Comparison of ENCODE assay signal across 21 mouse cellular contexts in genomic region chr4:107341354-107341753, GRCm38 (mm10). TPM values are rescaled to one million over a fixed set of nuclear protein-coding genes. Genes with fewer than 3 reads are reported as not detected.
A peak's percentile ranks its signal among the peaks of the same experiment; 100 is the strongest.
DNase-seq lines count a peak whose midpoint lies in the region; ATAC-seq and TF ChIP-seq lines count a peak whose summit lies in the region.
"Had no signal": no experiment of that assay in that cellular context is flagged by ENCODE, and none has a peak within 500 bp of the region (broad histone marks: within the 10 kb centered on the region; RNA-seq: fewer than 3 reads in every experiment).

No protein-coding gene starts in this region.

- H3K27ac ChIP-seq in forebrain, embryonic 12.5 days = no peak overlapping the region
- no peak overlapping the region for H3K27ac ChIP-seq in forebrain, embryonic 16.5 days (ENCODE audit: low read length)
- no peak overlapping the region; the same call in 1 of the 2 replicates for H3K27ac ChIP-seq in lung, embryonic 16.5 days (ENCODE audit: low read length)
- peak overlapping the region; percentile 58 for H3K27ac ChIP-seq in limb, embryonic 13.5 days
- H3K27ac ChIP-seq: heart, embryonic 10.5 days; kidney, postnatal 0 days; liver, embryonic 13.5 days; stomach, embryonic 15.5 days had no signal

- TF ChIP-seq POLR2A in brain, embryonic 14.5 days (IDR thresholded peaks at IDR 0.05; ENCODE audit: borderline replicate concordance, extremely low read depth, insufficient read depth, insufficient read length, poor library complexity, severe bottlenecking) = no peak

- no peaks in the 10 kb centered on the region for H3K9me3 ChIP-seq in forebrain, embryonic 12.5 days
- H3K9me3 ChIP-seq in forebrain, embryonic 16.5 days (ENCODE audit: control insufficient read depth, low read length) = no peaks in the 10 kb centered on the region
- no peaks in the 10 kb centered on the region for H3K9me3 ChIP-seq in lung, embryonic 16.5 days (ENCODE audit: control insufficient read depth, low read length)
- no peaks in the 10 kb centered on the region for H3K9me3 ChIP-seq in limb, embryonic 13.5 days
- H3K9me3 ChIP-seq: heart, embryonic 10.5 days; liver, embryonic 13.5 days; megakaryocyte, embryonic 14.5 days; stomach, embryonic 15.5 days had no signal

- DNase-seq in lung, adult 18-20 months = no peak
- peak; percentile 60 for DNase-seq in brain, embryonic 14.5 days (ENCODE audit: low read depth)
- DNase-seq in heart, adult 8-10 months (ENCODE audit: low spot score) = no peak
- no peak for DNase-seq in cerebellum, adult 11-12 months
- DNase-seq: cerebellum, adult 18-20 months; gastrocnemius, postnatal 14 days; heart, postnatal 14 days; liver, embryonic 13.5 days; spleen, adult 18-20 months had no signal

- H3K27me3 ChIP-seq in forebrain, embryonic 12.5 days = no peaks in the 10 kb centered on the region
- no peaks in the 10 kb centered on the region for H3K27me3 ChIP-seq in forebrain, embryonic 16.5 days (replicated peaks; ENCODE audit: control insufficient read depth, insufficient read depth, low read length)
- H3K27me3 ChIP-seq in lung, embryonic 16.5 days (ENCODE audit: control insufficient read depth, insufficient read depth, low read depth, low read length) = no peaks in the 10 kb centered on the region
- no peaks in the 10 kb centered on the region for H3K27me3 ChIP-seq in limb, embryonic 13.5 days
- H3K27me3 ChIP-seq: liver, embryonic 13.5 days; megakaryocyte, embryonic 14.5 days; stomach, embryonic 15.5 days had no signal

- 37% methylated on average over 5 of the region's 5 CpGs for WGBS in forebrain, embryonic 12.5 days
- WGBS in forebrain, embryonic 16.5 days = 20% methylated on average over 5 of the region's 5 CpGs
- WGBS in lung, embryonic 16.5 days = 40% methylated on average over 5 of the region's 5 CpGs
- WGBS in limb, embryonic 13.5 days = 39% methylated on average over 5 of the region's 5 CpGs

- H3K9ac ChIP-seq in forebrain, embryonic 12.5 days = 0 out of 2 replicates have a peak overlapping the region, but pooled peaks have one; percentile 5
- H3K9ac ChIP-seq in forebrain, embryonic 16.5 days (replicated peaks; ENCODE audit: low read depth, low read length) = no peak overlapping the region
- H3K9ac ChIP-seq in lung, embryonic 16.5 days (ENCODE audit: low read length) = no peak overlapping the region
- no peak overlapping the region for H3K9ac ChIP-seq in limb, embryonic 13.5 days
- H3K9ac ChIP-seq: liver, embryonic 13.5 days; stomach, embryonic 15.5 days had no signal

- no peak for TF ChIP-seq CTCF in brain, embryonic 14.5 days (IDR thresholded peaks at IDR 0.05; ENCODE audit: borderline replicate concordance, extremely low read depth, insufficient read depth, insufficient read length)

- H3K4me2 ChIP-seq in forebrain, embryonic 12.5 days = no peak overlapping the region
- no peak overlapping the region for H3K4me2 ChIP-seq in forebrain, embryonic 16.5 days (ENCODE audit: low read length)
- H3K4me2 ChIP-seq in lung, embryonic 16.5 days (ENCODE audit: low read depth, low read length) = no peak overlapping the region
- peak overlapping the region; percentile 31 for H3K4me2 ChIP-seq in limb, embryonic 13.5 days (replicated peaks)
- H3K4me2 ChIP-seq: liver, embryonic 13.5 days; stomach, embryonic 15.5 days had no signal

- ATAC-seq in forebrain, embryonic 12.5 days (ENCODE audit: low FRiP score) = no peak
- ATAC-seq in forebrain, embryonic 16.5 days = no peak
- ATAC-seq in lung, embryonic 16.5 days (ENCODE audit: low read depth) = peak; percentile 62; the same call in 1 of the 2 replicates
- no peak for ATAC-seq in limb, embryonic 13.5 days (ENCODE audit: low FRiP score, low read depth)
- ATAC-seq: intestine, embryonic 16.5 days had no signal

- peaks cover 8% of the 10 kb centered on the region for H3K4me1 ChIP-seq in forebrain, embryonic 12.5 days
- no peaks in the 10 kb centered on the region for H3K4me1 ChIP-seq in forebrain, embryonic 16.5 days (replicated peaks; ENCODE audit: control insufficient read depth, insufficient read depth, low read length)
- H3K4me1 ChIP-seq in lung, embryonic 16.5 days (replicated peaks; ENCODE audit: control insufficient read depth, insufficient read depth, low read length) = no peaks in the 10 kb centered on the region
- peaks cover 18% of the 10 kb centered on the region for H3K4me1 ChIP-seq in limb, embryonic 13.5 days
- H3K4me1 ChIP-seq: heart, embryonic 10.5 days; liver, embryonic 13.5 days; stomach, embryonic 15.5 days had no signal

- peaks cover 12% of the 10 kb centered on the region for H3K36me3 ChIP-seq in forebrain, embryonic 12.5 days (replicated peaks)
- H3K36me3 ChIP-seq in forebrain, embryonic 16.5 days (ENCODE audit: control insufficient read depth, insufficient read depth) = 0 out of 2 replicates have a peak, but pooled peaks cover 2% of the 10 kb centered on the region
- peaks cover 2% of the 10 kb centered on the region; the same call in 1 of the 2 replicates for H3K36me3 ChIP-seq in lung, embryonic 16.5 days (ENCODE audit: control insufficient read depth, insufficient read depth, low read length)
- peaks cover 31% of the 10 kb centered on the region for H3K36me3 ChIP-seq in limb, embryonic 13.5 days

- H3K4me3 ChIP-seq in forebrain, embryonic 12.5 days (replicated peaks) = no peak overlapping the region
- no peak overlapping the region for H3K4me3 ChIP-seq in forebrain, embryonic 16.5 days (replicated peaks; ENCODE audit: low read length)
- H3K4me3 ChIP-seq in lung, embryonic 16.5 days (ENCODE audit: low read length) = no peak overlapping the region
- no peak overlapping the region for H3K4me3 ChIP-seq in limb, embryonic 13.5 days
- H3K4me3 ChIP-seq: erythroblast, embryonic 14.5 days; heart, embryonic 10.5 days; liver, embryonic 13.5 days; megakaryocyte, embryonic 14.5 days; stomach, embryonic 15.5 days had no signal

RNA-seq across cellular contexts. Expression of gene Ndc1, which starts 26.2 kb away (rescaled TPM):
- 38.8 and 39.9 TPM in 2 replicates for polyA plus RNA-seq in forebrain, embryonic 12.5 days (2016; fragmentation: Nextera tagmentation; extraction: Ambion mirVana)
- 19.9 and 21.9 TPM in 2 replicates for polyA plus RNA-seq in forebrain, embryonic 16.5 days (2015; fragmentation: Nextera tagmentation; extraction: Ambion mirVana)
- 31.2 and 34.8 TPM in 2 replicates for polyA plus RNA-seq in lung, embryonic 16.5 days (2015; fragmentation: Nextera tagmentation; extraction: Ambion mirVana)
- 20.2 and 24.9 TPM in 2 replicates for polyA plus RNA-seq in brain, embryonic 14.5 days (2012; rRNA removed)
- polyA plus RNA-seq in limb, embryonic 13.5 days (2015; fragmentation: Nextera tagmentation; extraction: Ambion mirVana) = 32.7 and 35.6 TPM in 2 replicates
- total RNA-seq in heart, adult 8-10 months (2022) = 10 to 100 TPM in 3 of 4 experiments, 1 to 10 TPM in 1; 9.7 to 12.6 (median 10.7) TPM

RNA-seq across cellular contexts. Expression of gene Yipf1, which starts 27.2 kb away (rescaled TPM):
- polyA plus RNA-seq in forebrain, embryonic 12.5 days (2016; fragmentation: Nextera tagmentation; extraction: Ambion mirVana) = 35.7 and 41.8 TPM in 2 replicates
- polyA plus RNA-seq in forebrain, embryonic 16.5 days (2015; fragmentation: Nextera tagmentation; extraction: Ambion mirVana) = 52.0 and 55.4 TPM in 2 replicates
- 55.5 and 56.4 TPM in 2 replicates for polyA plus RNA-seq in lung, embryonic 16.5 days (2015; fragmentation: Nextera tagmentation; extraction: Ambion mirVana)
- polyA plus RNA-seq in brain, embryonic 14.5 days (2012; rRNA removed) = 39.4 and 40.8 TPM in 2 replicates
- polyA plus RNA-seq in limb, embryonic 13.5 days (2015; fragmentation: Nextera tagmentation; extraction: Ambion mirVana) = 58.3 and 58.8 TPM in 2 replicates
- 10 to 100 TPM; 16.6 to 20.3 (median 18.0) TPM for total RNA-seq in heart, adult 8-10 months (2022)

RNA-seq across cellular contexts. Expression of gene Dio1, which starts 34.4 kb away (rescaled TPM):
- polyA plus RNA-seq in forebrain, embryonic 12.5 days (2016; fragmentation: Nextera tagmentation; extraction: Ambion mirVana) = not detected in 2 replicates
- not detected in 2 replicates for polyA plus RNA-seq in forebrain, embryonic 16.5 days (2015; fragmentation: Nextera tagmentation; extraction: Ambion mirVana)
- 0.16 and 0.44 TPM in 2 replicates for polyA plus RNA-seq in lung, embryonic 16.5 days (2015; fragmentation: Nextera tagmentation; extraction: Ambion mirVana)
- not detected in 2 replicates for polyA plus RNA-seq in brain, embryonic 14.5 days (2012; rRNA removed)
- not detected in 2 replicates for polyA plus RNA-seq in limb, embryonic 13.5 days (2015; fragmentation: Nextera tagmentation; extraction: Ambion mirVana)
- total RNA-seq in heart, adult 8-10 months (2022) = not detected
- total RNA-seq: gastrocnemius, postnatal 14 days; layer of hippocampus, adult 8-10 months had no signal
- polyA plus RNA-seq: erythroblast, embryonic 14.5 days; frontal cortex, adult 2 months; heart, embryonic 10.5 days; liver, embryonic 13.5 days had no signal
